Mouse (Mus musculus) adrenal gland, postnatal 25 days (tissue): ENCODE results near the gene Pcdh19. TPM values are rescaled to one million over a fixed set of nuclear protein-coding genes. Genes with fewer than 3 reads are reported as not detected.
"Not testable (repeated sequence)": the region's sequence is repeated elsewhere in the genome, so short reads cannot be mapped to it uniquely, and the experiment has no call there.

Source experiments
- DNase-seq: peaks from one replicate; pipeline ENCODE4 v3.0.0; 2021; ENCODE audit warnings: mixed read lengths
- long read RNA-seq: library from polyadenylated mRNA; stranded (forward); transcript quantifications from one replicate; pipeline ENCODE4 v2.0.0, GENCODE M21; 2021
- total RNA-seq: library from RNA; stranded (reverse); gene quantifications from 2 replicates; pipeline ENCODE4 v1.2.3, GENCODE M21; 2021

Gene Pcdh19
- total RNA-seq = 4.2 and 6.2 TPM in 2 replicates
- long read RNA-seq = 0 reads

DNA sequence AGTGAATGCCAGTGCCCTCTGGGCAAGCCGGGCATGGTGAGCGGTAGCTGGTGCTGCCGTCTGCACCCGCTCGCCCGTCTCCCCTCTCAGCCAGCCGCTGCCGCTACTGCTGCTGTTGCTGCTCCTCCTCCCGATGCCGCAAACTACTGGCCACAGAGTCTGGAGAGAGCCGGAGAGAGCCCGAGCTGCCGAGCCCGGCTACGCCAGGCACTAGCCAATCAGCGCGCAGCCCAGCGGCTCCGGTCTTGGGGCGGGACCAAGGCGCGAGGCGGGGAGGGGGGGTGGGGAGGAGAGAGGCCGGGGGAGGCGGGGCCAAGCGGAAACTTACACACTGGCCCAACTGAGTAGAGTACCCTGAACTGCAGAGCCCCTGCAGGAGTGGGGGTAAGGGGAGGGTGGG, at the start of gene Pcdh19:
Gene Pcdh19 (minus strand): TSS at position 148 of the 400 bp plus-strand sequence.
- peak; percentile 83 for DNase-seq

GRCm38 (mm10) chrX:133735871-133736270, 47.1 kb upstream of the Pcdh19 start:
- no peak for DNase-seq

- DNase-seq = peak; percentile 24
Observed at GRCm38 (mm10) chrX:133734984-133735383, 46.2 kb upstream of the Pcdh19 start.

- no peak for DNase-seq
Observed at GRCm38 (mm10) chrX:133721517-133721916, 32.7 kb upstream of the Pcdh19 start.

GRCm38 (mm10) chrX:133710621-133711020, 21.8 kb upstream of the Pcdh19 start:
- DNase-seq = no peak

GRCm38 (mm10) chrX:133702902-133703301, 14.1 kb upstream of the Pcdh19 start:
- no peak for DNase-seq

DNA sequence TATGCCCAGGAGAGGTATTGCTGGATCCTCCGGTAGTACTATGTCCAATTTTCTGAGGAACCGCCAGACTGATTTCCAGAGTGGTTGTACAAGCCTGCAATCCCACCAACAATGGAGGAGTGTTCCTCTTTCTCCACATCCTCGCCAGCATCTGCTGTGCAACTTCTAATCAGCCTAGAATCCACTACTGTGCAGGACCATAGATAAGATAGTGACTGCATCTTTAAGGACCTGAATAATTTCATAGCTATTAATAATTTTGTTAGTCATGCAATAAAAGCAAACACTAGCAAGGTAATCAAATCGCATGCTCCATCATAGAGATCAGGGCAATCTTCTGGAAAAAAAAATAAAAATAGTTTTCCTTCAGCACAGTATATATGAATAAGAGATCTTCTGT, 9.1 kb upstream of the Pcdh19 start:
- not testable (repeated sequence) for DNase-seq

- no peak for DNase-seq
Observed at GRCm38 (mm10) chrX:133696461-133696860, 7.7 kb upstream of the Pcdh19 start.

DNA sequence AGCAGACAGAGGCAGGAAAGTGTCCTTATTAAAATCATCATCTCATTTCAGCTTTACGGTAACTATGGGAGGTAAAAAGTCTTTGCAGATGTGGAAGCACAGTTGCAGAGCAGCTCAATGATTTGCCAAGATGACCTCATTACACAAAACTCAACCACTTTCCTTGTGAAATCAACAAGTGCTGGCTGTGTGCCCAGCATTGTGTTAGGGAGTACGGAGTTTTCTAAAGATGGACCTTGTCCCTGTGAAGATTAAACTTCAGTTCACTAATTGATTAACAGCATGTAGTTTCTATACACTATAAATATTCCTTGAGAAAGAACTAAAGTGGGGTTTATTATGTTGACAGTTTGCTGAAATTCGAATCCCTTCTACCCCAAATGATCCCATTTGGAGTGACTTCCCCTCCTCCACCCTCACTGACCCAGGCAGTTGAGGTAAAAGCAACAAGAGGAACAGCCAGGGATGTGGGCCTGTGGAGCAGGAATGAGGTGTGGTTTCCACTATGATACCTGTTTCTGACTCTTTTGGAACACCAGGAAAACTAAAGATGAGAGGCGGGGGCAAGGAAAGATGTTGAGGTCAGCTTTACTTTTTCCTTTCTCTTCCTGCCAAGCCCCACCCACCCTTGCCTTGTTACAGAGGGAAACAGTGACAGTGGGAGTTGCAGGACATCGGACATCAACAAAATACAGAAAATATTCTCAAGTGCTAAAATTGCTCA, 4.4 kb upstream of the Pcdh19 start:
- peak; percentile 17 for DNase-seq

DNA sequence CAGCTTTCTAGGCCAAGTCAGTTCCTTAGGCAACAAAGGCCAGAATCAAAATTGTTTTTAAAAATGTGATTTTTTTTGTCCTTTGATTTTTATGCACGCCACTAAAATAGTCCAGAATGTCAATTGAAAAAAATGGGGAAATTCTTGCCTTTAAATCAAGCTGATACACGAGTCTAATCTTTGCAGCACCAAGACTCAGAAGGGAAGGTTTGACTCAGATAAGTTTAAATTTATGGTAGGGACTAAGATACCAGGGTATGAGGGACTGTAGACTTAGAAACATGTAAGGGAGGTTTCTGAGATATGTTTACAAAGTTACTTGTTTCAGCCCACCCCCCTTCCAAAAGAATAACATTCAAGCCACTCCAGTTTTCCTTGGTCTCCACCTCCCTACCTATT, 3.6 kb upstream of the Pcdh19 start:
- DNase-seq = no peak

DNA sequence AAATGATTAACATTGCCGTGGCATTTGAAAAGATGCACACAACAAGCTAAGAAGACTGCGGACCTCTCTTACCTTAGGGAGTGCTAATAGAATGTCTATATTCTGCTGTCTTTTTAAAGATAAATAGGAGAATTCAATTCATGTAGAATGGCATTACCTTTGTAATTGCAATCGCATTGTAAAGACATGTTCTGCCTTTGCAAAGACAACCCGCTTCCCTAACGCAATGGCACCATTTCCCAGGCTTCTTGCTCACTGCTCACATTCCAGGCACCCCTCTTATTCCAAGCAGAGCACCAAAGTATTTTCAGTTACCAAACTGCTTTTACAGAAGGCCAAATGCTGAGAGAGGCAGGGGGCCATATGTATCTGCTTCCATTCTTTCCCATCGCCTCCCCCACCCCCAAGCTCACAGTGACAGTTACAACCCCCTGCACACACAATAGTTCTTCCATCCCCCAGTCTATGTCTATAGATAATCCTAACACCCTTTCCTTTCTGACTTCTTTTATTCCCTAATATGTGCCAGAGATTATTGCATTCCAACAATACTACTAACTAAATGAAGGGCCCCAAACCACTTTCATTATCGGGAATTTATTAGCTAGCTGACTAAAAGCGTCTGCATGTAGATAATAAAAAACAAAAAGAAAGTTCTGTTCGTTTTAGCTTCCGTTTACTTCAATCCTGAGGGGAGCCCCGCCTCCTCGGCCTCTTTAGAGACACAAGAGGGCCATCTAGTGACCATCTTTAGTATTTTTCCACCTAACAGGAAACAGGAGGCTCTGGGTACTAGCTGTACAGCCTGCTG, 3.0 kb upstream of the Pcdh19 start:
- peak; percentile 18 for DNase-seq

GRCm38 (mm10) chrX:133690822-133691221, 2.0 kb upstream of the Pcdh19 start:
- DNase-seq = no peak

DNA sequence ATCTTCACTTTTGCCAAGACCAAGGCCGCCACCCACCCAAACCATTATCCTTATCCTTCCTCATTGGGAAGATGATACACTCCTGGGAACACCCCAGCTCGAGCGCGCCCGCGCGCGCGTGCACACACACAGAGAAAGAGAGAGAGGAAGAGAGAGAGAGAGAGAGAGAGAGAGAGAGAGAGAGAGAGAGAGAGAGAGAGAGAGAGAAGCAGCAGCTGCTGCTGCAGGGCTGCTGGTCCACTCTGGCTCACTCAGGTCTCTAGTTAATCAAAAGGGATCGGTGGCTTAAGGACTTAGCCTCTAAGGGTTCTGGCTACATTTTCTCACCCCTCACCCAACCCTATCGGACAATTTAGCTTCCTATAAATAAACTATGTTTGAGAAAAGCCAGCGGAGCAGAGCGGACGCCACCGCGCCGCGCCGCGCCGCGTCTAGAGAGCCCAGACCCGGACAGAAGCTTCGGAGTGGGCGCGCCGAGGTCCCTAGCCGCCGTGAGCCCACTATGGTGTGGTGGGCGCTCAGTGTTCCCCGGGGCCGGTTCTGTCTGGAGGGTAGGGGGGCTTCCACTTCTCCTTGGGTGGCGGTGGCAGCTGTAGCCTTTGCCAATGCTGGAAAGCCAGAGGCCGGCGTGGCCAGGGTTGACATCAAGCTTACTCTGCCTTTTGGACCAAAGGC, 926 bp upstream of the Pcdh19 start:
- no peak for DNase-seq

DNA sequence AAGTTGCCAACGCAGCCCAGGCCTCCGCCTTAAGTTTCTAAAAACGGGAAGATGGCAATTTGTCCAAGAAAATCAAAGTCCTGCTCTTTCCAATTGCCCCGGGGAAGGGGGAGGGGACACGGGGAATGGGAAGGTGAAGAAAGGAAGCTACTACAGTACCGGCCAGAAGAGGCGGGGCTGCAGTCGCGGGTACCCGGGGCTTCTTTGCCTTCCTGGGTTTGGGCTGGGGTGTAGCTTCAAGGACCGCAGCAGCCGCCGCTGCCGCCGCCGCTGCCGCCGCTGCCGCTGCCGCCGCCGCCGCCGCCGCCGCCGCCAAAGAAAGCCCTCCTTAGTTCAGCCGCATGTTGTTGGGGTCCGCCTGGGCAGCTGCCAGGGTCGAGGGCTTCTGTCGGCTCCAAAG, 631 bp downstream of the Pcdh19 start:
- peak; percentile 6 for DNase-seq

GRCm38 (mm10) chrX:133687666-133688151, 1.1 kb downstream of the Pcdh19 start:
- DNase-seq = peak; percentile 23

GRCm38 (mm10) chrX:133686533-133687311, 2.1 kb downstream of the Pcdh19 start:
- DNase-seq = no peak

GRCm38 (mm10) chrX:133685572-133685971, 3.2 kb downstream of the Pcdh19 start:
- no peak for DNase-seq

DNA sequence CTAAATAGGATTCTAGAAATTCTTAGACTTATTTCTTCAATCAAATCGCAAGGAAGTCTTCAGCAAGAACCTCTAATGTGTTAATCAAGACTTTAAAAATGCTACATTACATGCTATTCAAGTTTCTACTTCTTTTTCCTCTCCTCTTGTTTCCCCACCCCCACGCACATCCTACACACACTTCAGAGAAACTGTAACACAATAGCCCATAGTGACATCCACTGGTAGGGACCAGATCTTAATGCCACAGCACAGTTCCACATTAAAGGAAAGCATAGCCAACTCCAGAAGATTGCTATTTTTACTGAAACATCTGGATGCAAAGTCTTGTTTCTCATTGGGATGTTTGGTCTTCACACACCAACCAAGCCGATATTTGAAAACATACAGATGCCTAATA, 4.8 kb downstream of the Pcdh19 start:
- no peak for DNase-seq

DNA sequence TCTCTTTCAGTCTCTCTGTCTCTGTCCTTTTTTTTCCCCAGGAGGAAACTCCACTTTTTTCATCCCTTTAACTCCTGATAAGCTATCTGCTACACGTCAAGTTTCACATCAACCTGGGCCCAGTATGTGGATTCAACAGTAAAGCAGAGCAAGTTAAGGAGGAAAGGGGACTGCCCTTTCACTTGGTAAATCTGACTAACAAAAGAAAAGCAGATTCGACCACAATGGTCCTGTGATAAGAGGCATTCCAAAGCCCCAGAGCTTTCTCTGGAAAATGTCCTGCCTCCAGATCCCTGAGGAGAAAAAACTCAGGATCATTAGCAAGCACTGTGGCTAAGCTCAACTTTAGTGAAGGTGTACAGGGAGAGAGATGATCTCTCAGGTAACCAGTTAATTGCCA, 13.7 kb downstream of the Pcdh19 start:
- DNase-seq = no peak

- no peak for DNase-seq
Observed at GRCm38 (mm10) chrX:133673796-133674195, 15.0 kb downstream of the Pcdh19 start.

GRCm38 (mm10) chrX:133660111-133660510, 28.7 kb downstream of the Pcdh19 start:
- DNase-seq = no peak
